Mouse (Mus musculus) adrenal gland, postnatal 25 days (tissue): ENCODE measurements at regions not wholly inside any gene's neighbourhood (a gene's known extent, or its start where the extent isn't known, plus 50 kb on each side); places are given as distances from the start of the nearest gene placed in this dataset.
"Not testable (repeated sequence)": the region's sequence is repeated elsewhere in the genome, so short reads cannot be mapped to it uniquely, and the experiment has no call there.

Experiments
- DNase-seq: peaks from one replicate; pipeline ENCODE4 v3.0.0; 2021; ENCODE audit warnings: mixed read lengths

DNA sequence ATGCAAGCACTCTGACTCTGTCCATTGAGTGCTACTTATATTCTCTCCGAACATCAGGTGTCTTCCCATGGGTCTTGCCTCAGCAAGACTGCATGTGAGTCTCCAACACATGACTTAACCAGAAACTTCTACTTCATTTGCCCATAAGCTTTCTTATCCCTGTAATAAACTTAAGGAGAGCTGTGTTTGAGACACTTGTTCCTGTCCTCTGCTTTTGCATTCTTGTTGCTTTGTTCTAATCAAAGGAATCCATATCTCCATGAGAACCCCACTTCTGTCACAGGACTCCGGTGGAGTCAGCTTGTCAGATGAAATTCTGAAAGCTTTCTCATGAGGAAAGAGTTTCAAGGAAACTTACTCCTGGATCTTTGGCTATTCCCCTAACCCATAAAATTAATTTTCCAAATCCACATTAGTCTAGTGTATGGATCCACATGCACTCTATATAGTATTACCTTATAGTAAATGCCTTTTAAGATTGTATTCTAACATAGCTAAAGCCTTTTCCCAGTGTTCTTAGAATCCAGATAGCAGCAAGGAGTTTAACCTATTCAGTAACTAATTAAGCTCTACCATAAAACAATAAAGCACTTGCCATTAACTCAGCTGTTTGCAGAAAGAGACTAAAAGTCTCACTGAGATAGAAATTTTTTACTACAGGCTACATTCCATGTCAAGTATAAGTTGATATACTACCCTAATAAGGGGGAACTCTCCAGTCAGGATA lies 397.4 kb downstream of the Grxcr1 start:
- not testable (repeated sequence) for DNase-seq

DNA sequence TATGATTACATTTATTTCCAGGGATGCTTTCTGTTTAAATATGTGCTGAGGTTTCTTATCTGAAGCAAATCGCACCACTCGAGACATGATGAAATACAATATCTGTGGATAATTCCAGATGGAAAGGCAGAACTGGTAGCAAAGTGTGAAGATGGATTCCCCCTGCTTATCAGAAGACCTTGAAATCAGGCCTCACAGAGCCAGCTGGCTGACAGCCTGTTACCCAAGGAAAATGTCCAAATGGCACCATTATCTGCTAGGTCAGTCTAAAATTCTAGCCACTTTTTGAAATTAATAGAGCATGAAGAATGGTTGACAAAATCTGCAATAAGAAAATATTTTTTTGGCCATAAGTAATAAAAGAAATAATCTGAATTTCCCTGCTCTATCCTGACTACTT lies 438.5 kb downstream of the Grxcr1 start:
- DNase-seq = peak; percentile 1

GRCm38 (mm10) chr5:68471300-68471699 lies 439.7 kb downstream of the Grxcr1 start:
- DNase-seq = not testable (repeated sequence)
